ENCODE assay signal across 8 mouse cellular contexts in the genomic region with DNA sequence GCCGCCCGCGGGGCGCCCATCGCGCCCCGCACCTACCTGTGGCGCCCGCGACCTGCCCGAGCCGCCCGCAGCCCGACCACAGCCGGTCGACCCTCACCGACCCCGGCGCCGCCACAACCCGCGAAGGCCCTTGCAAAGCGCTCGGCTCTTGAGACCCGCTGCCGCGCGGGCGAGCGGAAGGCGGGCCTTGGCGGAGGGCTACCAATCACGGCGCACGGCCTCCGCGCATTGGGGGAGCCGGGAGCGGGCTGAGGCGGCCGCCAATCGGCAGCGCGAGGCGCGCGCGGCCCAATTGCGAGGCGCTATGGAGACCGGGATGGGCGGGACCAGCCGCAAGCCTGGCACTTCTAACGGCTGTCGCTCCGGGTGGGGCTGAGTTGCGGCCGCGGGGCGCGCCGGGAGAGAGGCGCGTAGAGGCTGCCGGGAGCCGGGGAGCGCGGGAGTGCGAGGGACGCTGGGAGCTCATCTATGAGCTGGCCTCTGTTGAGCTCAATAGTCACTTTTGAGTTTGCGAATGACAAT. TPM values are rescaled to one million over a fixed set of nuclear protein-coding genes. Genes with fewer than 3 reads are reported as not detected.
DNase-seq lines count a peak whose midpoint lies in the region; ATAC-seq and TF ChIP-seq lines count a peak whose summit lies in the region.

A gene (minus strand): TSS at position 180 of the 522 bp plus-strand sequence.

- peaks cover 29% of the 10 kb centered on the region for H3K4me1 ChIP-seq in embryonic facial prominence, embryonic 13.5 days
- H3K4me1 ChIP-seq in kidney, adult 2 months (ENCODE audit: control insufficient read depth, insufficient read depth, low read length), result peaks cover 11% of the 10 kb centered on the region; the same call in 1 of the 2 replicates
- peaks cover 28% of the 10 kb centered on the region for H3K4me1 ChIP-seq in limb, embryonic 12.5 days (replicated peaks)
- peaks cover 33% of the 10 kb centered on the region for H3K4me1 ChIP-seq in midbrain, embryonic 15.5 days
- H3K4me1 ChIP-seq in spleen, adult 2 months (ENCODE audit: control insufficient read depth, insufficient read depth, insufficient read length), result peaks cover 7% of the 10 kb centered on the region

- DNase-seq in 3134 (ENCODE audit: extremely low read depth, insufficient read length, low spot score), result peak; percentile 100
- DNase-seq in adrenal gland, postnatal 36 days, result peak; percentile 99
- DNase-seq in heart, adult 18-20 months, result peak; percentile 96 to 99
- peak; percentile 99 for DNase-seq in kidney, adult 2 months
- DNase-seq in spleen, adult 2 months (ENCODE audit: low read depth in 1 of 2, low spot score in 2 of 2), result peak; percentile 89 to 98

- H3K27me3 ChIP-seq in embryonic facial prominence, embryonic 13.5 days, result no peaks in the 10 kb centered on the region
- no peaks in the 10 kb centered on the region for H3K27me3 ChIP-seq in kidney, adult 2 months (replicated peaks; ENCODE audit: control insufficient read depth, insufficient read depth, low read length)
- no peaks in the 10 kb centered on the region for H3K27me3 ChIP-seq in limb, embryonic 12.5 days
- H3K27me3 ChIP-seq in midbrain, embryonic 15.5 days (replicated peaks), result no peaks in the 10 kb centered on the region
- no peaks in the 10 kb centered on the region for H3K27me3 ChIP-seq in spleen, adult 2 months (ENCODE audit: control insufficient read depth, insufficient read depth, low read length)

- WGBS in embryonic facial prominence, embryonic 13.5 days, result under 1% methylated on average over 63 of the region's 71 CpGs
- WGBS in kidney, adult 2 months, result under 1% methylated on average over 69 of the region's 71 CpGs
- under 1% methylated on average over 56 of the region's 71 CpGs for WGBS in limb, embryonic 12.5 days
- WGBS in midbrain, embryonic 15.5 days, result under 1% methylated on average over 68 of the region's 71 CpGs
- WGBS in spleen, adult 2 months, result under 1% methylated on average over 69 of the region's 71 CpGs

- H3K27ac ChIP-seq in embryonic facial prominence, embryonic 13.5 days, result peak within 1 kb of the TSS; percentile 91
- peak within 1 kb of the TSS; percentile 66; the same call in 1 of the 2 replicates for H3K27ac ChIP-seq in kidney, adult 2 months (ENCODE audit: insufficient read depth, low read depth, low read length)
- H3K27ac ChIP-seq in limb, embryonic 12.5 days, result peak within 1 kb of the TSS; percentile 91
- peak within 1 kb of the TSS; percentile 91 for H3K27ac ChIP-seq in midbrain, embryonic 15.5 days
- H3K27ac ChIP-seq in spleen, adult 2 months (ENCODE audit: insufficient read depth, low read length), result peak within 1 kb of the TSS; percentile 93

- peak; percentile 100 for ATAC-seq in embryonic facial prominence, embryonic 13.5 days (ENCODE audit: insufficient number of reproducible peaks, insufficient read depth, low FRiP score, low TSS enrichment, low read depth)
- peak; percentile 99 for ATAC-seq in limb, embryonic 12.5 days (ENCODE audit: insufficient number of reproducible peaks, insufficient read depth, low FRiP score, low TSS enrichment, low read depth)
- peak; percentile 100 for ATAC-seq in midbrain, embryonic 15.5 days (replicated peaks)

- peak within 1 kb of the TSS; percentile 95 for H3K4me2 ChIP-seq in embryonic facial prominence, embryonic 13.5 days
- H3K4me2 ChIP-seq in limb, embryonic 12.5 days, result peak within 1 kb of the TSS; percentile 97
- H3K4me2 ChIP-seq in midbrain, embryonic 15.5 days, result peak within 1 kb of the TSS; percentile 67

- no peak for TF ChIP-seq CTCF in kidney, adult 2 months (conservative IDR thresholded peaks at IDR 0.05; ENCODE audit: insufficient read depth, insufficient read length, low read depth, low read length)
- no peak for TF ChIP-seq CTCF in spleen, adult 2 months (IDR thresholded peaks at IDR 0.05; ENCODE audit: extremely low read depth, insufficient read depth, insufficient read length, insufficient replicate concordance)

- peak within 1 kb of the TSS; percentile 95 for H3K9ac ChIP-seq in embryonic facial prominence, embryonic 13.5 days
- H3K9ac ChIP-seq in limb, embryonic 12.5 days (replicated peaks), result peak within 1 kb of the TSS; percentile 97
- H3K9ac ChIP-seq in midbrain, embryonic 15.5 days, result peak within 1 kb of the TSS; percentile 99

- H3K36me3 ChIP-seq in embryonic facial prominence, embryonic 13.5 days, result peaks cover 25% of the 10 kb centered on the region
- H3K36me3 ChIP-seq in kidney, adult 2 months (ENCODE audit: control insufficient read depth, insufficient read depth, low read length), result peaks cover 2% of the 10 kb centered on the region
- peaks cover 33% of the 10 kb centered on the region for H3K36me3 ChIP-seq in limb, embryonic 12.5 days
- peaks cover 9% of the 10 kb centered on the region for H3K36me3 ChIP-seq in midbrain, embryonic 15.5 days (replicated peaks)
- peaks cover 3% of the 10 kb centered on the region for H3K36me3 ChIP-seq in spleen, adult 2 months (ENCODE audit: control insufficient read depth, insufficient read depth, low read length)

- no peak for TF ChIP-seq POLR2A in kidney, adult 2 months (IDR thresholded peaks at IDR 0.05; ENCODE audit: low read depth, low read length)
- peak; percentile 9; the same call in 1 of the 2 replicates for TF ChIP-seq POLR2A in spleen, adult 2 months (IDR thresholded peaks at IDR 0.05; ENCODE audit: low read depth, low read length)

- H3K4me3 ChIP-seq in embryonic facial prominence, embryonic 13.5 days, result peak within 1 kb of the TSS; percentile 93
- peak within 1 kb of the TSS; percentile 66 for H3K4me3 ChIP-seq in kidney, adult 2 months (ENCODE audit: insufficient read depth, low read depth, low read length)
- peak within 1 kb of the TSS; percentile 94 for H3K4me3 ChIP-seq in limb, embryonic 12.5 days (replicated peaks)
- H3K4me3 ChIP-seq in midbrain, embryonic 15.5 days, result peak within 1 kb of the TSS; percentile 95
- peak within 1 kb of the TSS; percentile 77 for H3K4me3 ChIP-seq in spleen, adult 2 months (ENCODE audit: extremely low read depth, insufficient read depth, insufficient read length)

- H3K9me3 ChIP-seq in embryonic facial prominence, embryonic 13.5 days, result no peaks in the 10 kb centered on the region
- no peaks in the 10 kb centered on the region for H3K9me3 ChIP-seq in limb, embryonic 12.5 days
- H3K9me3 ChIP-seq in midbrain, embryonic 15.5 days, result no peaks in the 10 kb centered on the region

RNA-seq across cellular contexts. Expression of the gene that starts here (rescaled TPM):
- 10 to 100 TPM; 27.6 to 32.2 TPM for total RNA-seq in adrenal gland, postnatal 36 days (2021)
- 38.6 and 39.9 TPM in 2 replicates for polyA plus RNA-seq in embryonic facial prominence, embryonic 13.5 days (2015; fragmentation: Nextera tagmentation; extraction: Ambion mirVana)
- 10 to 100 TPM; 10.9 to 12.4 TPM for total RNA-seq in heart, adult 18-20 months (2021)
- 11.9 and 13.2 TPM in 2 replicates for polyA plus RNA-seq in kidney, adult 2 months (2012; rRNA removed)
- 41.7 and 42.9 TPM in 2 replicates for polyA plus RNA-seq in limb, embryonic 12.5 days (2016; fragmentation: Nextera tagmentation; extraction: Ambion mirVana)
- polyA plus RNA-seq in midbrain, embryonic 15.5 days (2015; fragmentation: Nextera tagmentation; extraction: Ambion mirVana), result 37.5 and 38.9 TPM in 2 replicates
- polyA plus RNA-seq in spleen, adult 2 months (2012; rRNA removed), result 20.4 and 21.9 TPM in 2 replicates

Comparison
In these comparisons a context has a peak if more than half of its experiments do, and no peak if none do; other contexts are left out.
1. Peak in every context shown above with its lines: DNase-seq, ATAC-seq, H3K4me3 ChIP-seq and H3K27ac ChIP-seq.